Mouse (Mus musculus) midbrain, embryonic 13.5 days (tissue): ENCODE data around the gene Gmpr. TPM values are rescaled to one million over a fixed set of nuclear protein-coding genes. Genes with fewer than 3 reads are reported as not detected.
A peak's percentile ranks its signal among the peaks of the same experiment; 100 is the strongest.
"Not testable (repeated sequence)": the region's sequence is repeated elsewhere in the genome, so short reads cannot be mapped to it uniquely, and the experiment has no call there.

Experiments
- ATAC-seq: fragments of 200-750 bp; cut with Nextera tagmentation; 2 replicates; pipeline ENCODE4 v1.8.0; 2017; ENCODE audit warnings: mild to moderate bottlenecking, moderate TSS enrichment, moderate library complexity
- H3K27ac ChIP-seq: fragments of 300-500 bp; sonication (generic); 2 replicates; pipeline ENCODE4 v1.5.1; 2015; ENCODE audit warnings: inconsistent platforms, mild to moderate bottlenecking, moderate library complexity
- H3K27me3 ChIP-seq: fragments of 300-500 bp; sonication (generic); 2 replicates; pipeline ENCODE4 v1.6.1; 2015; ENCODE audit warnings: mild to moderate bottlenecking, inconsistent platforms
- H3K36me3 ChIP-seq: fragments of 300-500 bp; sonication (generic); 2 replicates; pipeline ENCODE4 v1.6.1; 2015; ENCODE audit warnings: mild to moderate bottlenecking, inconsistent platforms
- H3K4me1 ChIP-seq: fragments of 300-500 bp; sonication (generic); replicated peaks from 2 replicates; pipeline ENCODE4 v1.6.1; 2015; ENCODE audit warnings: inconsistent platforms
- H3K4me2 ChIP-seq: fragments of 300-500 bp; sonication (generic); replicated peaks from 2 replicates; pipeline ENCODE4 v1.6.1; 2015; ENCODE audit warnings: moderate library complexity, mild to moderate bottlenecking, inconsistent platforms
- H3K4me3 ChIP-seq: fragments of 300-500 bp; sonication (generic); replicated peaks from 2 replicates; pipeline ENCODE4 v1.5.1; 2015; ENCODE audit warnings: mild to moderate bottlenecking, inconsistent platforms
- H3K9ac ChIP-seq: fragments of 300-500 bp; sonication (generic); replicated peaks from 2 replicates; pipeline ENCODE4 v1.6.1; 2015; ENCODE audit warnings: mild to moderate bottlenecking, inconsistent platforms
- H3K9me3 ChIP-seq: fragments of 300-500 bp; sonication (generic); 2 replicates; pipeline ENCODE4 v1.6.1; 2016; ENCODE audit warnings: mild to moderate bottlenecking, inconsistent platforms
- WGBS: fragments of 180-500 bp; shearing (Covaris S2); methylation state at CpG from one replicate; pipeline ENCODE4 v1.1.7; 2015; 5-methylcytosine and 5-hydroxymethylcytosine counted together
- polyA plus RNA-seq: library from polyadenylated mRNA; unstranded; fragments of >200 nt; fragmentation: Nextera tagmentation; extraction: Ambion mirVana; gene quantifications from 2 replicates; pipeline ENCODE4 v1.2.1, GENCODE M21; 2015

The Gmpr gene
- polyA plus RNA-seq, 1 experiment from 2014 or later = 19.0 TPM

DNA sequence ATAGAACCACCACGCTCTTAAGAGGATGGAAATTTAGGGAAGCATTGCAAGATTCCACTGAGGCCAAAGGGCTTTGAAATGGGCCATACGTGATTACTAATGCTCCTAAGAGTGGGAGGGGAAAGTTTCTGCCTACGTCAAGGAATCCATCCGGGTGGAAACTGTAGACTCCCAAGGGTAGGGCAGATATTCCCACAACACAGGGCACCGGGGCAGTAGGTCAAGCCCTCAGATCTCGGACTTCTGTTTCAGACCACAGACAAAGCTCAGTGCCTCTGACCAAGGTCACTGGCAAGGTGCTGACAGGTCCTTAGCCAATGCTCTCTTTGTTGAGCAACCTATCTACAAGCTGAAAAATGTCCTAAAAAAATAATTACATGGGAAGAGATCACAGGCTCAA, 27.3 kb upstream of the Gmpr start:
- Histone ChIP-seq H3K4me1 (no peaks in the 10 kb centered on the region), H3K27ac (no peak overlapping the region), H3K4me3 (no peak overlapping the region), H3K27me3 (0 out of 2 replicates have a peak, but pooled peaks cover 13% of the 10 kb centered on the region), H3K9ac (no peak overlapping the region), H3K4me2 (no peak overlapping the region), H3K36me3 (no peaks in the 10 kb centered on the region), H3K9me3 (no peaks in the 10 kb centered on the region)
- ATAC-seq = no peak
- WGBS = 84% methylated on average over 6 of the region's 6 CpGs

DNA sequence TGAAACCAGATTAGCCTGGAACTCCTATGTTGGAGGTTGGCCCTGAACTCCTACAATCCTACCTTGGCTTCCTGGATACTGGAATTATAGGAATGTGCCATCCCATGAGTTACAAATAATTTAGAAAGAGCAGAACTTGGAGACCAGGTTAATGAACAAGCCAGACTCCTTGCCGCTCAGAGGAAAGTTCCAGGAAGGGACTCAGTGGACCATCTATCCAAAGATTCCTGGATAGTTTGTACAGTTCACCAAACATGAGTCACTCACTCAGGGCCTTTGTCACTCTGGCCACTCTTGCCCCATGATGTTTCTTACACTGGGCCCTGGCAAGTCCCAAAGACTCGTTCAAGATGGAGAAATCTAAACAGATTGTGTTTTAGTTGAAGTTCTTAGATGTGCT, 24.0 kb upstream of the Gmpr start:
- H3K4me2 ChIP-seq = no peak overlapping the region
- no peaks in the 10 kb centered on the region for H3K36me3 ChIP-seq
- H3K4me1 ChIP-seq = no peaks in the 10 kb centered on the region
- 90% methylated on average over 2 of the region's 2 CpGs for WGBS
- H3K27me3 ChIP-seq = no peaks in the 10 kb centered on the region
- no peak for ATAC-seq
- no peak overlapping the region for H3K4me3 ChIP-seq
- H3K9ac ChIP-seq = no peak overlapping the region
- H3K27ac ChIP-seq = no peak overlapping the region
- no peaks in the 10 kb centered on the region for H3K9me3 ChIP-seq

DNA sequence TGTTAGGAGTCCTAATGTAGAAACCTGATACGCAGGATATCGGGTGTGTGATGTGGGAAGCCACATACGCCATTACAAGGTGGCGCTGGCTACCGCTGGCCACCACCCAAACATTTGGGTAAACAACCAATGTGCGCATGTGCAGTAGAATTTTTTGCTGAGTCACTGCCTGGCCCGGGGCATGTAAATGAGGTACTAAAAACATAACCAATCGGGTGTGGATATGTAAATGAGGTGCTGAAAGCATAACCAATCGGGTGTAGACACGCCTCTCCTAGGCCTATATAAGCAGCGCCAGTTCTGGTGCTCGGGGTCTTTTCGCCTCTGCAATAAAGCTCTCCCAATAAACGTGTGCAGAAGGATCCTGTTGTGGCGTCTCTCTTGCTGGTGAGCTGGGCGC, 23.3 kb upstream of the Gmpr start:
- not testable (repeated sequence) for H3K36me3 ChIP-seq, H3K27ac ChIP-seq, H3K4me2 ChIP-seq, H3K9ac ChIP-seq, H3K4me3 ChIP-seq, H3K27me3 ChIP-seq, H3K9me3 ChIP-seq, H3K4me1 ChIP-seq, ATAC-seq
- 96% methylated on average over 16 of the region's 16 CpGs for WGBS

DNA sequence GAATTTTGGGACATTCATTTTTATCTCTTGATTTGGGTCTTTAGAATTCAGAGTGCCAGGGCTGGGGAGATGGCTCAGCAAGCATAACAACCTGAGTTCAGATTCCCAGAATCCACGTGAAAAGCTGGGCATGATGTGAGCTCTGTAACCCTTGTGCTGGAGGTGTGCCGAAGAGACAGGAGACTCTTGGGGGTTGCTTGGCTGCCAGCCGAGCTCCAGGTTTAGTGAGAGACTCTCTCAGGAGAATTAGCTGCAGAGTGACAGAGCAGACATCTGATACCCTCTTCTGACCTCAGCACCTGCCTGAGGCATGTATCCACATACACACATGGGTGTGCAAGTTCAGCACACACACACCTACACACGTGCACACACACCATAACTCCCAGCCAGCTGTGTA, 21.6 kb upstream of the Gmpr start:
- WGBS = 81% methylated on average over 4 of the region's 4 CpGs
- H3K4me3 ChIP-seq = no peak overlapping the region
- H3K27me3 ChIP-seq = no peaks in the 10 kb centered on the region
- H3K27ac ChIP-seq = no peak overlapping the region
- no peak for ATAC-seq
- no peaks in the 10 kb centered on the region for H3K36me3 ChIP-seq
- H3K4me2 ChIP-seq = no peak overlapping the region
- H3K9ac ChIP-seq = no peak overlapping the region
- no peaks in the 10 kb centered on the region for H3K4me1 ChIP-seq
- H3K9me3 ChIP-seq = no peaks in the 10 kb centered on the region

DNA sequence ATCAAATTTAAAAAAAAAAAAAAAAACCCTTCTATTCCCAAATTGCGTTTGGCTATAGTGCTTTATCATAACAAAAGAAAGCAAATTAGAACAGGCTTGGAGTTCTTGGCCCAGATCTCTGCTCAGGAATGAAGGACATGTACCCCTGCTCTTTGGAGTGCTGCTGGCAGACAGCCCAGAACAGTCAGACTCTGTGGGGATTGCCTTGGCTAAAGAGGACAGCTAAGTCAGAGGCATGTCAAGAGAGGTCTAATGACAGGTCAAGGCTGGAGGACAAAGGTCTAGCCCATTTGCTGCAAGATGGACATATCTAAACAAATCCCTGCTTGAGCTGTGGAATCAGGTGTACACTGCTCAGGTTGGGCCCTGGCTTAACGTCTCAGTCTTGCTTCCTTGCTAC, 20.6 kb upstream of the Gmpr start:
- no peaks in the 10 kb centered on the region for H3K36me3 ChIP-seq
- WGBS = 80% methylated on average over 2 of the region's 2 CpGs

DNA sequence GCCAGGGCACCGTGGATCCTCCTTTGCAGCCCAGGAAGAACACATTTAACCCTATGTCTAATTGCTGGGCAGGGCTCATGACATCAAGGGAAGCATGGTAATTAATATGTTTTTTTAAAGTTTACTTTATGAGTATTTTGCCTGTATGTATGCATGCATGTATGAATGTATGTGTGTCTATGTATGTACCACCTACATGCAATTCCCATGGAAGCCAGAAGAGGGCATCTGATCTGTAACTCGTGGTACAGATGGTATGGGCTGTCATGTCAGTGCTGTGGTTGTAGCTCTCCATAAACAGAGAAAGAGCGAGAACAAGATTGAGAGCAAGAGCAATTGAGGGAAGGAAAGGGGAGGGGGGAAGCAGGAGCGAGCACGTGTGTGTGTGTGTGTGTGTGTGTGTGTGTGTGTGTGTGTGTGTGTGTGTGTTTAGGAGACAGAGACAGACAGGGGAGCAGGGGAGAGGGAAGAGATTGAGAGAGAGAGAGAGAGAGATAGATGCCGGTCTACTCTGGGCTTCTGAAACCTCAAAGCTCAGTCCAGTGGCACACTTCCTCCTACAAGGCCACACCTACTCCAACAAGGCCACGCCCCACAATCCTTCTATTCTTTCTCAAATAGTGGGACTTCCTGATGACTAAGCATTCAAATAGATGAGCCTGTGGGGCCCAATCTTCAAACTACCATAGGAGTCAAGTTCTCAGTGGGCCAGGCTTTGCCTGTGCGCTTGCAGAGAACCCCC, 15.1 kb upstream of the Gmpr start:
- H3K4me2 ChIP-seq = no peak overlapping the region
- H3K9me3 ChIP-seq = no peaks in the 10 kb centered on the region
- H3K9ac ChIP-seq = no peak overlapping the region
- H3K27ac ChIP-seq = no peak overlapping the region
- no peak for ATAC-seq
- 86% methylated on average over 8 of the region's 8 CpGs for WGBS
- no peak overlapping the region for H3K4me3 ChIP-seq
- H3K36me3 ChIP-seq = no peaks in the 10 kb centered on the region
- peaks cover 3% of the 10 kb centered on the region; the same call in 1 of the 2 replicates for H3K4me1 ChIP-seq
- no peaks in the 10 kb centered on the region for H3K27me3 ChIP-seq

More for the DNA sequence above, 20.6 kb upstream of the Gmpr start:
- no peak overlapping the region for H3K9ac ChIP-seq
- H3K9me3 ChIP-seq = no peaks in the 10 kb centered on the region
- ATAC-seq = no peak
- no peak overlapping the region for H3K27ac ChIP-seq
- H3K4me1 ChIP-seq = no peaks in the 10 kb centered on the region
- H3K27me3 ChIP-seq = no peaks in the 10 kb centered on the region
- H3K4me3 ChIP-seq = no peak overlapping the region
- H3K4me2 ChIP-seq = no peak overlapping the region

DNA sequence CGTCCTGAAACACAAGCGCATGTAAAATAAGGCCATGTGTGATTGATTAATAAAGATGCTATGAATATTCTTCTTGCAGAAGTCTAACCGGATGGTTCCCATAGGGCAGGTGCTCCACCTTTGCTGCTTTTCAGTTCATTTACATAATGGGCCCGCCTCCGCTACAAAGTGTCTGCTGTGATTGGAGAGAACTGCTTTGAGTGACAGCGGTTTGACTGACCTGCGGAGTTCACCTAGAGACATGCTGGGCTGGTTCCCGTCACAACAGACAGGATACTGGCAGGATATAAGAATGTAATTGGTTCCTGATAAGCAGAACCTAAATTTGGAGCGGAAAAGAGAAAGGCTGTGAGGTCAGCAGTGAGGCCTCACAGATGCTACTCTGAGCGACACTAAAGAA, 13.4 kb upstream of the Gmpr start:
- peak overlapping the region; percentile 39 for H3K4me2 ChIP-seq
- H3K9ac ChIP-seq = no peak overlapping the region
- no peaks in the 10 kb centered on the region for H3K9me3 ChIP-seq
- 43% methylated on average over 10 of the region's 10 CpGs for WGBS
- H3K36me3 ChIP-seq = no peaks in the 10 kb centered on the region
- peak; percentile 62; the same call in 1 of the 2 replicates for ATAC-seq
- H3K27ac ChIP-seq = 0 out of 2 replicates have a peak overlapping the region, but pooled peaks have one; percentile 19
- no peaks in the 10 kb centered on the region for H3K27me3 ChIP-seq
- H3K4me3 ChIP-seq = peak overlapping the region; percentile 12; the same call in 1 of the 2 replicates
- H3K4me1 ChIP-seq = peaks cover 3% of the 10 kb centered on the region; the same call in 1 of the 2 replicates

DNA sequence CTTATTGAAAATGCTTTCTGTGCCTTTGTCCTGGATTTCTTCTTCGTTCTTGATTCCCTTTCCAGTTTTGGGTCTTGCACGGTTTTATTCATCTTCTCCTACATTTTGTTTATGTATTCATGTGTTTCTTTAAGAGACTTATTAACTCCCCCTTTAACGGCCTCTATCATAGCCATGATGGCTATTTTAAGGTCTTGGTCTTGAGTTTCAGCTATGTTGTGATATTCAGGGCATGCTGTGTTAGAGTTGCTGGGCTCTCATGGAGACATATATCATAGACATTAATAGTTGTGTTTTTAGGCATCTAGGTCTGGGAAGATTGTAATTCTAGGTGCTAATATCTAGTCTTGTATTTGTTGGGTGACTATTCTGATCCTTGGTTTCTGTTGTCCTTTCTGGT, 8.6 kb upstream of the Gmpr start:
- ATAC-seq = no peak
- 85% methylated on average over 3 of the region's 3 CpGs for WGBS
- Histone ChIP-seq H3K36me3 (no peaks in the 10 kb centered on the region), H3K27me3 (no peaks in the 10 kb centered on the region), H3K9ac (no peak overlapping the region), H3K27ac (no peak overlapping the region), H3K4me2 (no peak overlapping the region), H3K4me1 (peaks cover 3% of the 10 kb centered on the region; the same call in 1 of the 2 replicates), H3K4me3 (no peak overlapping the region), H3K9me3 (peaks cover 6% of the 10 kb centered on the region; the same call in 1 of the 2 replicates)

DNA sequence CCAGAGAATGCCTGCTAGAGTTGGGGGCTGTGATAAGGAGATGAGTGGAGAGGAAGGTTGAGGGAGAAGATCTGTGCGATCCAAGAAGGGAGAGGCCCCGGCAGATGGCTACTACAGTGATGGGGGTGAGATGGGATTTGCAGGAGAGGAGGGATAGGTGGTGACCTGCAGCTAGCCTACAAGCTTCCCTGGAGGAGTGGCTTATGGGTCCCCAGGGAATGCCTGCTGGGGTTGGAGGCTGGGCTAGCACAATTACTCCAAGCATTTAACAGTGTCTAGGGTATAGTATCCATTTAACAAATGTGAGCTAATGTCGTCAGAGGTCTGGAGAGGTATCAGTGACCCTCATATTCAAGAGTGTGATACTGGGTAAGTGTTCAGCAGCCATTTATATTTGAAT, 7.9 kb upstream of the Gmpr start:
- Histone ChIP-seq H3K27me3 (no peaks in the 10 kb centered on the region), H3K36me3 (no peaks in the 10 kb centered on the region), H3K4me3 (no peak overlapping the region), H3K27ac (no peak overlapping the region), H3K9ac (no peak overlapping the region), H3K4me1 (no peaks in the 10 kb centered on the region), H3K4me2 (no peak overlapping the region), H3K9me3 (peaks cover 6% of the 10 kb centered on the region; the same call in 1 of the 2 replicates)
- 93% methylated on average over 3 of the region's 3 CpGs for WGBS
- no peak for ATAC-seq

DNA sequence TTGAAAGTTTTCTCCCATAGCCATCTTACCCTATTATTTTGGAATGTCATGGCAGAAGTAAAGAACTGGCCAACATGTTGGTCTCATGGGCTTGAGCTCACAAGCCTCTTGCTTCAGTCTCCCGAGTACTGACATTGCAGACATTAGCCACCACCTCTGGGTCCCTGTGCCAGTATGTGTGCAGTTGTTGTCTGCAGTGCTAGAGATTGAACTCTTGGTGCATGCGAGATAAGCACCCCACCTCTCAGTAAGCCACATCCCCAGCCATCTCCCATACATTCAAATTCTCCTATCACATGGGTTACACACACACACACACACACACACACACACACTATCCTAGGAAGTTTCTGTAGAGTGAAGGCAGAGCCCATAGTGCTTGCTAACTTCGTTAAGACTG, 7.3 kb upstream of the Gmpr start:
- Histone ChIP-seq H3K4me2 (no peak overlapping the region), H3K27ac (no peak overlapping the region), H3K36me3 (no peaks in the 10 kb centered on the region), H3K9me3 (peaks cover 6% of the 10 kb centered on the region; the same call in 1 of the 2 replicates), H3K4me3 (no peak overlapping the region), H3K27me3 (no peaks in the 10 kb centered on the region), H3K9ac (no peak overlapping the region), H3K4me1 (no peaks in the 10 kb centered on the region)
- ATAC-seq = no peak
- 82% methylated on average over 3 of the region's 3 CpGs for WGBS

DNA sequence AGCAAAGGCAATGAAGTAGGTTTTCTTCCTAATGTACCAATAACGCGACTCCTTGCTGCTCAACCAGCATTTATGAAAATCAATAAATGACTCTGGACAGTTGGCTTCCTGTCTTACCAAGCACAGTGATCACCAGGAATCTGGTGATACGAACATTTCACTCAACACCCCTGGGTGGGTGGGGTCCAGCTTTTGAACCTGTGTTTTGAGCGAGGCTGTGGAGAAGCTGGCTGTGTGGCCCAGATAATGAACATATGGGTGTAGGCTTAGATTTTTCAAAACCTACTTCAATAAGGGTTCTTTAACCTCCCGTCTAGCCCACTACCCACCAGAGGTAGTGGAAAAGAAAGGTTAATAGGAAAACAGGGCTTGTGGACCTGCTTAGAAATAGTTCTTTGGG, 4.5 kb upstream of the Gmpr start:
- H3K9me3 ChIP-seq = peaks cover 6% of the 10 kb centered on the region; the same call in 1 of the 2 replicates
- H3K27ac ChIP-seq = no peak overlapping the region
- no peak overlapping the region for H3K9ac ChIP-seq
- no peak overlapping the region for H3K4me2 ChIP-seq
- no peak for ATAC-seq
- WGBS = 94% methylated on average over 5 of the region's 5 CpGs
- no peak overlapping the region for H3K4me3 ChIP-seq
- H3K27me3 ChIP-seq = peaks cover 6% of the 10 kb centered on the region; the same call in 1 of the 2 replicates
- peaks cover 4% of the 10 kb centered on the region for H3K4me1 ChIP-seq
- no peaks in the 10 kb centered on the region for H3K36me3 ChIP-seq

DNA sequence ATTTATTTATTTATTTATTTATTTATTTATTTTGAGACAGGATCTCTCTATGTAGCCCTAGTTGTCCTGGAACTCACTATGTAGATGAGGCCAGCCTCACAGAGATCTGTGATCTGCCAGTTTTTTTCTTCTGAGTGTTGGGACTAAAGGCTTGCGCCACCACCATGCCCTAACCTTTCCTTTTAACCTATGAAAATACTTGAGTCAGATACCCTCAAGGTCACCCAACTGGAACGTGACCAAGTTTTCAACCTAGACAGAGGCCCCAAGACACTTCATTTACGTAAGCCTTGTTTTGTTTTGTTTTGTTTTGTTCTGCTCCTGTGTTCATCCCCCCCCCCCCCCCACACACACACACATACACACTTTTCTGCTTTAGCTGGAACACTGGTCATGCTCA, 1.7 kb upstream of the Gmpr start:
- no peak overlapping the region for H3K4me2 ChIP-seq
- H3K9ac ChIP-seq = no peak overlapping the region
- no peaks in the 10 kb centered on the region for H3K36me3 ChIP-seq
- 90% methylated on average over 3 of the region's 3 CpGs for WGBS
- peaks cover 18% of the 10 kb centered on the region; the same call in 1 of the 2 replicates for H3K27me3 ChIP-seq
- H3K4me1 ChIP-seq = peaks cover 15% of the 10 kb centered on the region
- no peak overlapping the region for H3K27ac ChIP-seq
- H3K4me3 ChIP-seq = no peak overlapping the region
- ATAC-seq = no peak
- H3K9me3 ChIP-seq = peaks cover 2% of the 10 kb centered on the region; the same call in 1 of the 2 replicates
